Mouse (Mus musculus) liver, postnatal 0 days (tissue): ENCODE data around the gene Wdr77. TPM values are rescaled to one million over a fixed set of nuclear protein-coding genes. Genes with fewer than 3 reads are reported as not detected.
A peak's percentile ranks its signal among the peaks of the same experiment; 100 is the strongest.
"Not testable (repeated sequence)": the region's sequence is repeated elsewhere in the genome, so short reads cannot be mapped to it uniquely, and the experiment has no call there.

Experiments used
- ATAC-seq: fragments of 200-750 bp; cut with Nextera tagmentation; 2 replicates; pipeline ENCODE4 v1.8.0; 2017; ENCODE audit warnings: mild to moderate bottlenecking, moderate library complexity
- DNase-seq: peaks from one replicate; pipeline ENCODE4 v3.0.0-alpha.2; 2016
- H3K27ac ChIP-seq: fragments of 300-500 bp; sonication (generic); 2 replicates; pipeline ENCODE4 v1.5.1; 2014; ENCODE audit warnings: antibody characterized with exemption, moderate library complexity, mild to moderate bottlenecking, low read depth
- H3K27me3 ChIP-seq: fragments of 300-500 bp; sonication (generic); 2 replicates; pipeline ENCODE4 v1.6.1; 2014; ENCODE audit warnings: low read length, control low read depth, mixed read lengths; ENCODE audit not compliant: insufficient read depth
- H3K36me3 ChIP-seq: fragments of 300-500 bp; sonication (generic); replicated peaks from 2 replicates; pipeline ENCODE4 v1.6.1; 2014; ENCODE audit warnings: mild to moderate bottlenecking, control low read depth, low read length, moderate library complexity, mixed read lengths; ENCODE audit not compliant: insufficient read depth
- H3K4me1 ChIP-seq: fragments of 300-500 bp; sonication (generic); 2 replicates; pipeline ENCODE4 v1.6.1; 2014; ENCODE audit warnings: antibody characterized with exemption, mild to moderate bottlenecking, control low read depth; ENCODE audit not compliant: insufficient read depth
- H3K4me2 ChIP-seq: fragments of 300-500 bp; sonication (generic); 2 replicates; pipeline ENCODE4 v1.6.1; 2014; ENCODE audit warnings: low read depth, mild to moderate bottlenecking, low read length, moderate library complexity, mixed read lengths
- H3K4me3 ChIP-seq: fragments of 300-500 bp; sonication (generic); 2 replicates; pipeline ENCODE4 v1.5.1; 2014; ENCODE audit warnings: low read depth, low read length
- H3K9ac ChIP-seq: fragments of 300-500 bp; sonication (generic); replicated peaks from 2 replicates; pipeline ENCODE4 v1.6.1; 2014; ENCODE audit warnings: mild to moderate bottlenecking, moderate library complexity
- H3K9me3 ChIP-seq: fragments of 300-500 bp; sonication (generic); 2 replicates; pipeline ENCODE4 v1.6.1; 2016; ENCODE audit warnings: mild to moderate bottlenecking, control low read depth, low read length, mixed read lengths
- CTCF ChIP-seq: sonication (generic); IDR thresholded peaks from 2 replicates; pipeline ENCODE4 v1.5.1; 2016; ENCODE audit warnings: antibody characterized with exemption, low read depth
- EP300 ChIP-seq: IDR thresholded peaks from 2 replicates; pipeline ENCODE4 v1.6.1; 2016; ENCODE audit warnings: antibody characterized with exemption, low read depth, mild to moderate bottlenecking
- WGBS: fragments of 180-500 bp; shearing (Covaris S2); extraction: QIAGEN DNeasy Blood & Tissue Kit; methylation state at CpG from one replicate; pipeline ENCODE4 v1.1.7; 2014; ENCODE audit not compliant: insufficient replicate concordance; 5-methylcytosine and 5-hydroxymethylcytosine counted together
- polyA plus RNA-seq: library from polyadenylated mRNA; unstranded; fragments of >200 nt; fragmentation: Nextera tagmentation; extraction: Ambion mirVana; gene quantifications from 2 replicates; pipeline ENCODE4 v1.2.1, GENCODE M21; 2015

The Wdr77 gene
- polyA plus RNA-seq, 1 experiment from 2014 or later: 32.4 TPM

- ATAC-seq (no peak), DNase-seq (no peak)
- Histone ChIP-seq H3K4me3 (no peak overlapping the region), H3K9ac (no peak overlapping the region), H3K27ac (no peak overlapping the region), H3K4me1 (no peaks in the 10 kb centered on the region), H3K36me3 (no peaks in the 10 kb centered on the region), H3K9me3 (no peaks in the 10 kb centered on the region), H3K27me3 (no peaks in the 10 kb centered on the region), H3K4me2 (no peak overlapping the region)
- no peak for TF ChIP-seq CTCF
- TF ChIP-seq EP300: no peak
- 37% methylated on average over 2 of the region's 2 CpGs for WGBS
Observed at GRCm38 (mm10) chr3:105994730-105995129, 35.6 kb downstream of the Wdr77 start.

DNA sequence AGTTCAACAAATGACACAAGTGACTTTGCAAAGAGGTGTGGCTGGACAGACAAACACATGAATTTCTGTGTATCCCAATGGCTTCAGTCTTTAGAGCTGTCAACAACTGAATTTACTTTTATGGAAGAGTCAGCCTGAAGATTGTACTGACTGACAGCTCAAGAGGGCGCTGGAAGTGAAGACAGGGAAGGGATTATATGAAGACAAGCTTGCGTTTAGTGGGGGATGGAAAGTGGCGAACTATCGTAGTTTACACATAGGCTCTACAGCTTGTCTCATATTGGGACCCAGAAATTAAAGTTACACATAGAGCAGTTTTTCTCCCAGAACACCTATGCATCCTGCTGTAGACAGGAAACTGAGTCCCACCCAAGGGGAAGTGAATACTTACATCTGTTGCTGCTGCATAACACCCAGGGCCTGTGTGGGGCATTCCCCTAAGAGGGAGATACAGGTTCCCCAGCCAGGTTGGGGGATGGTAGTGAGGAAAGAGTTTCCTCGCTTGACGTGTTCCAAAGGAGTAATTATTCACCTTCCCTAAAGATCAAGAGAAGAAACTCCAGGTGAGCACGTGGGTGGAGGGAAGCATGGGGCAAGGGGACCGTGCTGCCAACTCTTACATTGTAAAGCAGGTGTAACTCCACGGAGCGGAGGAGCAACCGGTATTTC lies 41.7 kb downstream of the Wdr77 start:
- ATAC-seq: no peak
- Histone ChIP-seq H3K9ac (no peak overlapping the region), H3K27me3 (no peaks in the 10 kb centered on the region), H3K27ac (no peak overlapping the region), H3K36me3 (no peaks in the 10 kb centered on the region), H3K9me3 (no peaks in the 10 kb centered on the region), H3K4me1 (0 out of 2 replicates have a peak, but pooled peaks cover 2% of the 10 kb centered on the region), H3K4me3 (no peak overlapping the region), H3K4me2 (no peak overlapping the region; the same call in 1 of the 2 replicates)
- WGBS: 28% methylated on average over 11 of the region's 11 CpGs
- no peak for TF ChIP-seq CTCF
- no peak for TF ChIP-seq EP300
- no peak for DNase-seq

DNA sequence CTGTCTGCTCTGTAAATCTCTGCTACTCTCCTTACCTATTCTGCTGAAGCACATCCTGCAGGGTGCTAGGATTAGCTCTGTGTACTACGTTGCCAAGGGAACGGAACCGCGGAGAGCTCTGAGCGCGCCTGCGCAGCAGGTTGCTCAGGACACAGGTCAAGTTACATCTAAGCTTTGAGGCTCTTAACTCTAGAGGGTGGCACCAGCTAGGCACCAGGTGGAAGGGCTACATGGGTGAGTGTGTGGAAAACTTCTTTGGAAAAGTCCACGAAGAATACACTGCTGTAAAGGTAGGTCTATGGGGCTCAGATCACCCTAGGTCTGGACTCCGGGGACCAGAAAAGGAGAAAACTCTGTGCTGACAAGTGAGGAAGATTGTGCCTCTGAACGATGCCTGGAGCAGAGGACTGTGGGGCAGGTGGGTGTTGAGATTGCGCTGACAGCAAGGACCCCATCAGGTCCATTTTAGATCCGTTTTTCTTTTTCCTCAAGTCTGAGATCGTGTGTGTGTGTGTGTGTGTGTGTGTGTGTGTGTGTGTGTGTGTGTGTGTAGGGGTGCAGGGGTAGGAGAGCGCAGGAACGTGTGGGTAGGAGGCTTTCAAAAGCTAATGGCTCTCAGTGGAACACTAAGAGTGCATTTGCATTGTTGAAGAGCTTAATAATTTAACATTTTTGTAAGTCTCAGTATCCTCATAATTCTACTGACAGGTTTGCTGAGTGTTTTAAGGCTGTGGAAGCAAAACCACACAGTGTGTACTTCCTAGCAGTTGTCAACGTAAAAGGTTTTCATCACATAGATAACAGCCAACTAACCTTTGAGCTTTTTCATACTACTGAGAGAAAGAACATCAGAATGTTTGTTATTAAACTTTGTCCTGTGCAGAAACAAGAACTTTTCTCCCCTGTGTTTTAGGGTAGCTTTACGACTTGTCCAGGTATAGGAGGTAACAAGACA lies 42.5 kb downstream of the Wdr77 start:
- H3K9ac ChIP-seq: no peak overlapping the region
- peak; percentile 58 for ATAC-seq
- no peaks in the 10 kb centered on the region for H3K9me3 ChIP-seq
- H3K4me2 ChIP-seq: no peak overlapping the region; the same call in 1 of the 2 replicates
- H3K4me3 ChIP-seq: no peak overlapping the region
- WGBS: 20% methylated on average over 16 of the region's 17 CpGs
- no peak overlapping the region for H3K27ac ChIP-seq
- DNase-seq: peak; percentile 27
- H3K27me3 ChIP-seq: no peaks in the 10 kb centered on the region
- H3K36me3 ChIP-seq: no peaks in the 10 kb centered on the region
- H3K4me1 ChIP-seq: 0 out of 2 replicates have a peak, but pooled peaks cover 2% of the 10 kb centered on the region
- TF ChIP-seq EP300: no peak
- TF ChIP-seq CTCF: no peak

- H3K9me3 ChIP-seq, H3K36me3 ChIP-seq, H3K4me2 ChIP-seq, H3K27ac ChIP-seq, H3K9ac ChIP-seq, H3K27me3 ChIP-seq, H3K4me3 ChIP-seq, ATAC-seq, DNase-seq, H3K4me1 ChIP-seq: not testable (repeated sequence)
- 60% methylated on average over 10 of the region's 10 CpGs for WGBS
- TF ChIP-seq CTCF: 0 out of 2 replicates have a peak, but pooled peaks have one; percentile 7
Observed at GRCm38 (mm10) chr3:106003360-106003759, 44.2 kb downstream of the Wdr77 start.

DNA sequence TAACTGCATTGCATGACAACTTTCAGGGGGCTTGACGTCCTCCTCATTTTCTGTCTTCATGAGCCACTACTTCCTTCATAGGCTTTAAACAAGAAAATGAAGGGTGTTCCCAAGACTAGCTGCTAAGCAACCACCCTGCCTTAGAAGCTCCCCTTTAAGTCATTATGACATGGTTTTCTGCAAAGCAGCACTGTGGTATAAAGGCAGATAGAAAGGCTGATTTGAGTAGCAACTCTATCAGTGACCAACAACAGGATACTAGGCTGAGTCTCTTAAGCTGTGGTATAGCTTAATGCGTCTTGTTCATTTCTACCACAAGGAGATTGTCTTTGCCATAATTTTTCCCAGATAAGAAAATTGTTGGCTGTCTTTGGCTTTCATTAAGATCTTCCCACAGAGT lies 55.4 kb downstream of the Wdr77 start, which contains the start of gene Pifo:
TSS of gene Pifo (minus strand) at position 101 of the 400 bp plus-strand sequence.
- no peaks in the 10 kb centered on the region for H3K4me1 ChIP-seq

More for the DNA sequence above, 55.4 kb downstream of the Wdr77 start, which contains the start of gene Pifo:
- Histone ChIP-seq H3K9me3 (no peaks in the 10 kb centered on the region), H3K9ac (no peak within 1 kb of the TSS), H3K36me3 (no peaks in the 10 kb centered on the region), H3K27me3 (no peaks in the 10 kb centered on the region), H3K4me2 (no peak within 1 kb of the TSS), H3K27ac (no peak within 1 kb of the TSS), H3K4me3 (no peak within 1 kb of the TSS)
- TF ChIP-seq CTCF: no peak
- no peak for TF ChIP-seq EP300
- WGBS: 75% methylated on average over 2 of the region's 2 CpGs
- no peak for DNase-seq
- ATAC-seq: no peak

Other genes with a start within 250 kb of the Wdr77 start
- 89.0 and 93.3 TPM in 2 replicates for gene Rap1a, start 158.0 kb upstream of the Wdr77 start, polyA plus RNA-seq
- gene Adora3, start 88.5 kb upstream of the Wdr77 start, polyA plus RNA-seq: 0.62 and 0.92 TPM in 2 replicates
- gene Tmigd3, start 88.5 kb upstream of the Wdr77 start, polyA plus RNA-seq: 0.13 TPM in 1 of 2 replicates, not detected in the other
- gene I830077J02Rik, start 26.7 kb upstream of the Wdr77 start, polyA plus RNA-seq: 3.9 and 5.4 TPM in 2 replicates
- 436 and 461 TPM in 2 replicates for gene Atp5f1, start 730 bp downstream of the Wdr77 start, polyA plus RNA-seq
- gene Ovgp1, start 14.3 kb downstream of the Wdr77 start, polyA plus RNA-seq: 0.28 and 0.40 TPM in 2 replicates
- gene Pifo, start 55.3 kb downstream of the Wdr77 start, polyA plus RNA-seq: not detected in 2 replicates
- 0.33 and 0.38 TPM in 2 replicates for gene Chil5, start 73.4 kb downstream of the Wdr77 start, polyA plus RNA-seq
- gene Chia1, start 153.9 kb downstream of the Wdr77 start, polyA plus RNA-seq: not detected in 2 replicates
- gene Chil3, start 208.2 kb downstream of the Wdr77 start, polyA plus RNA-seq: 103 and 110 TPM in 2 replicates